Mouse (Mus musculus) heart, adult 2 months (tissue): Measurements from ENCODE around the gene Etv1. TPM values are rescaled to one million over a fixed set of nuclear protein-coding genes. Genes with fewer than 3 reads are reported as not detected.

Source experiments
- DNase-seq, 2 experiments: peaks; one replicate each; pipeline ENCODE4 v3.0.0; 2021
- H3K27ac ChIP-seq: fragments of 200-600 bp; 2 replicates; pipeline ENCODE4 v1.8.1; 2022
- H3K27me3 ChIP-seq: fragments of 200-500 bp; 2 replicates; pipeline ENCODE4 v1.6.1; 2012; ENCODE audit warnings: mild to moderate bottlenecking, low read length, inconsistent platforms, mixed read lengths; ENCODE audit not compliant: control insufficient read depth, insufficient read depth
- H3K36me3 ChIP-seq: fragments of 200-500 bp; 2 replicates; pipeline ENCODE4 v1.6.1; 2012; ENCODE audit warnings: low read length, inconsistent platforms; ENCODE audit not compliant: control insufficient read depth, insufficient read depth
- H3K4me1 ChIP-seq: fragments of 200-500 bp; 2 replicates; pipeline ENCODE4 v1.6.1; 2011; ENCODE audit warnings: low read length; ENCODE audit not compliant: control insufficient read depth, insufficient read depth
- H3K4me3 ChIP-seq: fragments of 200-600 bp; 2 replicates; pipeline ENCODE4 v1.8.1; 2022
- H3K79me2 ChIP-seq: fragments of 200-500 bp; replicated peaks from 2 replicates; pipeline ENCODE4 v1.6.1; 2012; ENCODE audit warnings: mild to moderate bottlenecking, inconsistent platforms, low read length, moderate library complexity, mixed read lengths; ENCODE audit not compliant: control insufficient read depth, insufficient read depth
- H3K9ac ChIP-seq: fragments of 200-500 bp; 2 replicates; pipeline ENCODE4 v1.6.1; 2012; ENCODE audit warnings: low read depth, mild to moderate bottlenecking, control low read depth, inconsistent platforms, low read length, mixed read lengths
- CTCF ChIP-seq: fragments of 200-600 bp; IDR thresholded peaks from 2 replicates; pipeline ENCODE4 v1.8.1; 2022; ENCODE audit warnings: antibody characterized with exemption, mild to moderate bottlenecking, moderate library complexity
- EP300 ChIP-seq: fragments of 200-500 bp; IDR thresholded peaks from 2 replicates; pipeline ENCODE4 v1.6.1; 2011; ENCODE audit warnings: low read depth, low read length, control low read depth; ENCODE audit not compliant: insufficient read depth
- POLR2A ChIP-seq: fragments of 200-500 bp; IDR thresholded peaks from 2 replicates; pipeline ENCODE4 v1.6.1; 2011; ENCODE audit warnings: mild to moderate bottlenecking, low read depth, low read length, control low read depth; ENCODE audit not compliant: insufficient read depth
- WGBS: fragments of 180-500 bp; shearing (Covaris S2); methylation state at CpG from one replicate; pipeline ENCODE4 v1.1.7; 2018; 5-methylcytosine and 5-hydroxymethylcytosine counted together
- intact Hi-C: fragments of 180-260 bp; cut with DNase I; formaldehyde crosslinking; loops from one replicate; pipeline ENCODE4 v1.15.1; 2025
- polyA plus RNA-seq: library from polyadenylated mRNA; depleted of rRNA; stranded (reverse); fragments of >200 nt; gene quantifications from 2 replicates; pipeline ENCODE4 v1.2.3, GENCODE M21; 2012
- total RNA-seq, 2 experiments: library from RNA; stranded (reverse); gene quantifications; 2 replicates each; pipeline ENCODE4 v1.2.3; 2021

The Etv1 gene
- total and polyA plus RNA-seq, 3 experiments: 6.5 to 9.5 (median 7.8) TPM

DNA sequence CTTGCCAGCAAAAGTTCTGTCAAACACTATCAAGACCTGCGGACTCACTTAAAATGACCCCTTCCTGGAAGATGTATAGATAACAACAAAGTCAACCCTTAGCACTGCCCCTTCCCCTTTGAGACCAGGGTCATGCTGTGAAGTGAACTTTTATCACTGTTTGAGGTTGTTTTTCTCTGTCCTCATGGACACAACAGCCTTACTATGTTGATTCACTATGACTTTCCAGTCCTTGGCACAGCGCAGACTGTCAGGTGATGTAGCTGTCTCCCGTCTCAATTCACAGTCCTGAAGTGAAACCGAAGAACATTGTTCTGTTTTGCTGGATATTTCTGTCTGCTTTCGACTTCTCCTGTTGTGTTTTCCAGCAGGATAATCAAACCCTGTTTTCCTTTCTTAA lies 27.9 kb downstream of the Etv1 start:
- DNase-seq: no peak
- H3K27ac ChIP-seq: no peak overlapping the region
- H3K9ac ChIP-seq: no peak overlapping the region
- H3K36me3 ChIP-seq: no peaks in the 10 kb centered on the region
- no peaks in the 10 kb centered on the region for H3K27me3 ChIP-seq
- TF ChIP-seq POLR2A (no peak), CTCF (no peak), EP300 (no peak)
- H3K4me1 ChIP-seq: peaks cover 1% of the 10 kb centered on the region
- whole genome bisulfite sequencing: 56% methylated on average over 5 of the region's 5 CpGs
- H3K4me3 ChIP-seq: no peak overlapping the region
- intact Hi-C loops: no loop called here
- no peaks in the 10 kb centered on the region for H3K79me2 ChIP-seq

GRCm38 (mm10) chr12:38812392-38812791 lies 33.2 kb downstream of the Etv1 start:
- H3K36me3 ChIP-seq: no peaks in the 10 kb centered on the region
- no peak for TF ChIP-seq CTCF
- no peak for TF ChIP-seq POLR2A
- no peak for TF ChIP-seq EP300
- no peaks in the 10 kb centered on the region; the same call in 1 of the 2 replicates for H3K4me1 ChIP-seq
- no peaks in the 10 kb centered on the region for H3K27me3 ChIP-seq
- WGBS: 54% methylated on average over 6 of the region's 6 CpGs
- no peak for DNase-seq
- no peak overlapping the region for H3K9ac ChIP-seq
- no peaks in the 10 kb centered on the region for H3K79me2 ChIP-seq
- intact Hi-C loops: no loop called here
- H3K4me3 ChIP-seq: no peak overlapping the region
- no peak overlapping the region for H3K27ac ChIP-seq

GRCm38 (mm10) chr12:38814010-38814786 lies 35.0 kb downstream of the Etv1 start:
- no peaks in the 10 kb centered on the region for H3K27me3 ChIP-seq
- H3K36me3 ChIP-seq: no peaks in the 10 kb centered on the region
- H3K79me2 ChIP-seq: no peaks in the 10 kb centered on the region
- DNase-seq: no peak
- no peak for TF ChIP-seq POLR2A
- TF ChIP-seq CTCF: no peak
- no peak for TF ChIP-seq EP300
- H3K4me3 ChIP-seq: no peak overlapping the region
- 44% methylated on average over 6 of the region's 6 CpGs for WGBS
- intact Hi-C loops: no loop called here
- H3K9ac ChIP-seq: no peak overlapping the region
- H3K27ac ChIP-seq: no peak overlapping the region
- no peaks in the 10 kb centered on the region for H3K4me1 ChIP-seq

GRCm38 (mm10) chr12:38816235-38816634 lies 37.1 kb downstream of the Etv1 start:
- no peak overlapping the region for H3K27ac ChIP-seq
- H3K36me3 ChIP-seq: no peaks in the 10 kb centered on the region
- H3K9ac ChIP-seq: no peak overlapping the region
- H3K4me1 ChIP-seq: no peaks in the 10 kb centered on the region
- H3K27me3 ChIP-seq: no peaks in the 10 kb centered on the region
- H3K79me2 ChIP-seq: no peaks in the 10 kb centered on the region
- no peak overlapping the region for H3K4me3 ChIP-seq
- intact Hi-C loops: no loop called here
- TF ChIP-seq POLR2A: no peak
- TF ChIP-seq CTCF: no peak
- no peak for TF ChIP-seq EP300
- 97% methylated on average over 3 of the region's 3 CpGs for WGBS
- DNase-seq: no peak

DNA sequence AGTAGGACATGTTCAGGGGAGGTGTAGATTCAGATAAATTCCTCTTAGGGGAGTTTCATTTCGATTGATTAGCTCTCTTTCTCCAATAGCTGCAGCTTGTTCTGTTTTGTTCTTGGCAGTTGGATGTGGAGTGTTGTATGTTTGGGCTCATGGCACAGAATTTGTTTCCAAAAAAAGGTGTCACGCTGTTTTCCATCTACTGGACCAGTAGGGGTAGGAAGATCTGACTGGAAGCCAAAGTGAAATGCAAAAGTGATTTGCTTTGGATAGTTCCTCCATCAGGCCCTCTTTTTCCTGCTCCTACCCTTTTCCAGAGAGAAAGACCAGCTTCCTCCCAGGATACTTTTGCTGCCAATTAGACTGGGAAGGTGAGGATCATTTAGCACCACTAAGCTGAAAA lies 39.1 kb downstream of the Etv1 start:
- H3K4me3 ChIP-seq: no peak overlapping the region
- H3K79me2 ChIP-seq: no peaks in the 10 kb centered on the region
- H3K4me1 ChIP-seq: no peaks in the 10 kb centered on the region
- no peak overlapping the region for H3K9ac ChIP-seq
- H3K27me3 ChIP-seq: no peaks in the 10 kb centered on the region
- TF ChIP-seq EP300: no peak
- no peak for TF ChIP-seq CTCF
- no peak for TF ChIP-seq POLR2A
- 76% methylated on average over 2 of the region's 2 CpGs for WGBS
- H3K36me3 ChIP-seq: no peaks in the 10 kb centered on the region
- intact Hi-C loops: no loop called here
- DNase-seq: no peak
- no peak overlapping the region for H3K27ac ChIP-seq

- Histone ChIP-seq H3K27ac (no peak overlapping the region), H3K79me2 (no peaks in the 10 kb centered on the region), H3K27me3 (no peaks in the 10 kb centered on the region), H3K9ac (no peak overlapping the region), H3K4me1 (no peaks in the 10 kb centered on the region), H3K36me3 (no peaks in the 10 kb centered on the region), H3K4me3 (no peak overlapping the region)
- WGBS: 85% methylated on average over 4 of the region's 4 CpGs
- intact Hi-C loops: no loop called here
- no peak for DNase-seq
- no peak for TF ChIP-seq POLR2A
- TF ChIP-seq EP300: no peak
- TF ChIP-seq CTCF: no peak
These were observed 41.5 kb downstream of the Etv1 start for GRCm38 (mm10) chr12:38820642-38821041.
